Mouse (Mus musculus) embryonic fibroblast, embryonic 13.5 days (primary cell): ENCODE results near the gene Tacr1. TPM values are rescaled to one million over a fixed set of nuclear protein-coding genes. Genes with fewer than 3 reads are reported as not detected.
A peak's percentile ranks its signal among the peaks of the same experiment; 100 is the strongest.

ENCODE experiments used
- H3K27ac ChIP-seq: 2 replicates; pipeline ENCODE4 v1.5.1; 2012; ENCODE audit warnings: low read length, control low read depth, inconsistent platforms; ENCODE audit not compliant: insufficient read depth
- H3K4me1 ChIP-seq: 2 replicates; pipeline ENCODE4 v1.6.1; 2011; ENCODE audit warnings: low read length; ENCODE audit not compliant: control insufficient read depth, insufficient read depth
- H3K4me3 ChIP-seq: 2 replicates; pipeline ENCODE4 v1.5.1; 2011; ENCODE audit warnings: mild to moderate bottlenecking, control low read depth, low read length; ENCODE audit not compliant: insufficient read depth
- CTCF ChIP-seq: IDR thresholded peaks from 2 replicates; pipeline ENCODE4 v1.5.1; 2011; ENCODE audit warnings: mild to moderate bottlenecking, control low read depth, low read length, moderate library complexity, borderline replicate concordance; ENCODE audit not compliant: insufficient read depth
- POLR2A ChIP-seq: IDR thresholded peaks from 2 replicates; pipeline ENCODE4 v1.6.1; 2011; ENCODE audit warnings: low read depth, mild to moderate bottlenecking, control low read depth, low read length, moderate library complexity
- polyA plus RNA-seq: library from polyadenylated mRNA; stranded (reverse); fragments of >200 nt; gene quantifications from 2 replicates; pipeline ENCODE4 v1.2.4, GENCODE M21; 2011; ENCODE audit warnings: low read depth; ENCODE audit not compliant: missing spikeins, insufficient read length

Gene Tacr1
- polyA plus RNA-seq, 1 experiment = not detected

- TF ChIP-seq CTCF = no peak
- no peak overlapping the region for H3K4me3 ChIP-seq
- H3K27ac ChIP-seq = no peak overlapping the region
- H3K4me1 ChIP-seq = no peaks in the 10 kb centered on the region
Measured at GRCm38 (mm10) chr6:82525107-82525867, 123.2 kb downstream of the Tacr1 start.

- TF ChIP-seq POLR2A (no peak), CTCF (no peak)
- no peak overlapping the region; the same call in 1 of the 2 replicates for H3K27ac ChIP-seq
- H3K4me3 ChIP-seq = no peak overlapping the region
- no peaks in the 10 kb centered on the region for H3K4me1 ChIP-seq
Measured at GRCm38 (mm10) chr6:82528631-82529030, 126.5 kb downstream of the Tacr1 start.

GRCm38 (mm10) chr6:82536641-82537040, 134.5 kb downstream of the Tacr1 start:
- H3K4me3 ChIP-seq = no peak overlapping the region

GRCm38 (mm10) chr6:82549270-82549669, 147.1 kb downstream of the Tacr1 start:
- Histone ChIP-seq H3K27ac (no peak overlapping the region), H3K4me3 (no peak overlapping the region), H3K4me1 (no peaks in the 10 kb centered on the region)
- TF ChIP-seq POLR2A = no peak
- TF ChIP-seq CTCF = peak; percentile 45; the same call in 1 of the 2 replicates

More at GRCm38 (mm10) chr6:82536641-82537040, 134.5 kb downstream of the Tacr1 start:
- Histone ChIP-seq H3K27ac (no peak overlapping the region), H3K4me1 (no peaks in the 10 kb centered on the region)
- TF ChIP-seq CTCF = no peak
- no peak for TF ChIP-seq POLR2A

GRCm38 (mm10) chr6:82575445-82575844, 173.3 kb downstream of the Tacr1 start:
- Histone ChIP-seq H3K4me3 (no peak overlapping the region), H3K27ac (no peak overlapping the region), H3K4me1 (no peaks in the 10 kb centered on the region)
- no peak for TF ChIP-seq POLR2A
- no peak for TF ChIP-seq CTCF

- Histone ChIP-seq H3K4me1 (no peaks in the 10 kb centered on the region), H3K4me3 (no peak overlapping the region), H3K27ac (no peak overlapping the region)
- TF ChIP-seq POLR2A = no peak
- no peak for TF ChIP-seq CTCF
Measured at GRCm38 (mm10) chr6:82585396-82585795, 183.3 kb downstream of the Tacr1 start.

- Histone ChIP-seq H3K4me3 (no peak overlapping the region), H3K4me1 (no peaks in the 10 kb centered on the region), H3K27ac (no peak overlapping the region)
- TF ChIP-seq CTCF (no peak), POLR2A (no peak)
Measured at GRCm38 (mm10) chr6:82589387-82589786, 187.3 kb downstream of the Tacr1 start.

GRCm38 (mm10) chr6:82595461-82596090, 193.4 kb downstream of the Tacr1 start:
- Histone ChIP-seq H3K27ac (no peak overlapping the region), H3K4me1 (no peaks in the 10 kb centered on the region), H3K4me3 (no peak overlapping the region)
- TF ChIP-seq POLR2A (no peak), CTCF (no peak)

- Histone ChIP-seq H3K27ac (no peak overlapping the region), H3K4me1 (no peaks in the 10 kb centered on the region), H3K4me3 (no peak overlapping the region)
- TF ChIP-seq POLR2A = no peak
- no peak for TF ChIP-seq CTCF
Measured at GRCm38 (mm10) chr6:82603228-82603627, 201.1 kb downstream of the Tacr1 start.

GRCm38 (mm10) chr6:82603665-82604064, 201.5 kb downstream of the Tacr1 start:
- H3K27ac ChIP-seq = no peak overlapping the region
- TF ChIP-seq CTCF (peak; percentile 78), POLR2A (no peak)
- H3K4me1 ChIP-seq = no peaks in the 10 kb centered on the region
- no peak overlapping the region for H3K4me3 ChIP-seq
